Mouse (Mus musculus): ENCODE data around the gene Heatr9. TPM values are rescaled to one million over a fixed set of nuclear protein-coding genes. Genes with fewer than 3 reads are reported as not detected.

Heatr9 gene
- polyA plus RNA-seq, 1 experiment = not detected

- H3K4me1 ChIP-seq (ENCODE audit: control insufficient read depth, insufficient read depth, low read length) = no peaks in the 10 kb centered on the region
- no peak overlapping the region for H3K4me3 ChIP-seq (replicated peaks; ENCODE audit: insufficient read depth, low read depth, low read length)
- no peak for DNase-seq
- no peak for TF ChIP-seq CTCF (IDR thresholded peaks at IDR 0.05; ENCODE audit: borderline replicate concordance, insufficient read depth, low read depth, low read length)
- TF ChIP-seq POLR2A (IDR thresholded peaks at IDR 0.05; ENCODE audit: borderline replicate concordance, insufficient read depth, low read length) = no peak
- 27% methylated on average over 12 of the region's 12 CpGs for WGBS
- H3K27ac ChIP-seq (ENCODE audit: insufficient read depth, low read length) = no peak overlapping the region
- H3K27me3 ChIP-seq (ENCODE audit: control insufficient read depth, insufficient read depth, low read length) = no peaks in the 10 kb centered on the region
Measured at GRCm38 (mm10) chr11:83529024-83529423, 7.0 kb upstream of the Heatr9 start.

- Histone ChIP-seq H3K27ac (ENCODE audit: insufficient read depth, low read length) (no peak overlapping the region), H3K4me3 (replicated peaks; ENCODE audit: insufficient read depth, low read depth, low read length) (no peak overlapping the region), H3K27me3 (ENCODE audit: control insufficient read depth, insufficient read depth, low read length) (no peaks in the 10 kb centered on the region), H3K4me1 (ENCODE audit: control insufficient read depth, insufficient read depth, low read length) (no peaks in the 10 kb centered on the region)
- 71% methylated on average over 6 of the region's 6 CpGs for WGBS
- no peak for TF ChIP-seq POLR2A (IDR thresholded peaks at IDR 0.05; ENCODE audit: borderline replicate concordance, insufficient read depth, low read length)
- TF ChIP-seq CTCF (IDR thresholded peaks at IDR 0.05; ENCODE audit: borderline replicate concordance, insufficient read depth, low read depth, low read length) = no peak
- DNase-seq = no peak
Measured at GRCm38 (mm10) chr11:83518371-83518770, 3.6 kb downstream of the Heatr9 start.

- no peak overlapping the region for H3K27ac ChIP-seq (ENCODE audit: insufficient read depth, low read length)
- no peak for TF ChIP-seq POLR2A (IDR thresholded peaks at IDR 0.05; ENCODE audit: borderline replicate concordance, insufficient read depth, low read length)
- H3K4me3 ChIP-seq (replicated peaks; ENCODE audit: insufficient read depth, low read depth, low read length) = no peak overlapping the region
- no peak for DNase-seq
- H3K27me3 ChIP-seq (ENCODE audit: control insufficient read depth, insufficient read depth, low read length) = no peaks in the 10 kb centered on the region
- no peaks in the 10 kb centered on the region for H3K4me1 ChIP-seq (ENCODE audit: control insufficient read depth, insufficient read depth, low read length)
Measured at GRCm38 (mm10) chr11:83517153-83517552, 4.8 kb downstream of the Heatr9 start.

GRCm38 (mm10) chr11:83509521-83509920 lies 12.5 kb downstream of the Heatr9 start:
- Histone ChIP-seq H3K27ac (ENCODE audit: insufficient read depth, low read length) (no peak overlapping the region), H3K27me3 (ENCODE audit: control insufficient read depth, insufficient read depth, low read length) (no peaks in the 10 kb centered on the region), H3K4me3 (replicated peaks; ENCODE audit: insufficient read depth, low read depth, low read length) (no peak overlapping the region), H3K4me1 (ENCODE audit: control insufficient read depth, insufficient read depth, low read length) (no peaks in the 10 kb centered on the region)
- no peak for DNase-seq
- no peak for TF ChIP-seq CTCF (IDR thresholded peaks at IDR 0.05; ENCODE audit: borderline replicate concordance, insufficient read depth, low read depth, low read length)
- no peak for TF ChIP-seq POLR2A (IDR thresholded peaks at IDR 0.05; ENCODE audit: borderline replicate concordance, insufficient read depth, low read length)

GRCm38 (mm10) chr11:83504308-83504707 lies 17.7 kb downstream of the Heatr9 start:
- no peak for TF ChIP-seq POLR2A (IDR thresholded peaks at IDR 0.05; ENCODE audit: borderline replicate concordance, insufficient read depth, low read length)
- no peak for TF ChIP-seq CTCF (IDR thresholded peaks at IDR 0.05; ENCODE audit: borderline replicate concordance, insufficient read depth, low read depth, low read length)
- Histone ChIP-seq H3K27ac (ENCODE audit: insufficient read depth, low read length) (no peak overlapping the region), H3K27me3 (ENCODE audit: control insufficient read depth, insufficient read depth, low read length) (no peaks in the 10 kb centered on the region), H3K4me1 (ENCODE audit: control insufficient read depth, insufficient read depth, low read length) (no peaks in the 10 kb centered on the region), H3K4me3 (replicated peaks; ENCODE audit: insufficient read depth, low read depth, low read length) (no peak overlapping the region)
- no peak for DNase-seq
- 91% methylated on average over 5 of the region's 5 CpGs for WGBS

- H3K4me3 ChIP-seq (replicated peaks; ENCODE audit: insufficient read depth, low read depth, low read length) = no peak overlapping the region
- TF ChIP-seq POLR2A (IDR thresholded peaks at IDR 0.05; ENCODE audit: borderline replicate concordance, insufficient read depth, low read length) = no peak
- no peak for TF ChIP-seq CTCF (IDR thresholded peaks at IDR 0.05; ENCODE audit: borderline replicate concordance, insufficient read depth, low read depth, low read length)
- no peak overlapping the region for H3K27ac ChIP-seq (ENCODE audit: insufficient read depth, low read length)
- H3K4me1 ChIP-seq (ENCODE audit: control insufficient read depth, insufficient read depth, low read length) = no peaks in the 10 kb centered on the region
- 76% methylated on average over 2 of the region's 2 CpGs for WGBS
- no peaks in the 10 kb centered on the region for H3K27me3 ChIP-seq (ENCODE audit: control insufficient read depth, insufficient read depth, low read length)
- no peak for DNase-seq
Measured at GRCm38 (mm10) chr11:83495571-83495970, 26.4 kb downstream of the Heatr9 start.

- H3K4me1 ChIP-seq (ENCODE audit: control insufficient read depth, insufficient read depth, low read length) = no peaks in the 10 kb centered on the region
- TF ChIP-seq POLR2A (IDR thresholded peaks at IDR 0.05; ENCODE audit: borderline replicate concordance, insufficient read depth, low read length) = no peak
- no peak for TF ChIP-seq CTCF (IDR thresholded peaks at IDR 0.05; ENCODE audit: borderline replicate concordance, insufficient read depth, low read depth, low read length)
- no peak overlapping the region for H3K27ac ChIP-seq (ENCODE audit: insufficient read depth, low read length)
- no peaks in the 10 kb centered on the region for H3K27me3 ChIP-seq (ENCODE audit: control insufficient read depth, insufficient read depth, low read length)
- WGBS = 85% methylated on average over 4 of the region's 4 CpGs
- no peak for DNase-seq
- H3K4me3 ChIP-seq (replicated peaks; ENCODE audit: insufficient read depth, low read depth, low read length) = no peak overlapping the region
Measured at GRCm38 (mm10) chr11:83491488-83491887, 30.5 kb downstream of the Heatr9 start.

GRCm38 (mm10) chr11:83473235-83474016 lies 48.5 kb downstream of the Heatr9 start:
- Histone ChIP-seq H3K4me1 (ENCODE audit: control insufficient read depth, insufficient read depth, low read length) (no peaks in the 10 kb centered on the region; the same call in 1 of the 2 replicates), H3K4me3 (replicated peaks; ENCODE audit: insufficient read depth, low read depth, low read length) (peak overlapping the region; percentile 99), H3K27ac (ENCODE audit: insufficient read depth, low read length) (peak overlapping the region; percentile 76), H3K27me3 (ENCODE audit: control insufficient read depth, insufficient read depth, low read length) (no peaks in the 10 kb centered on the region)
- TF ChIP-seq POLR2A (IDR thresholded peaks at IDR 0.05; ENCODE audit: borderline replicate concordance, insufficient read depth, low read length) (no peak), CTCF (IDR thresholded peaks at IDR 0.05; ENCODE audit: borderline replicate concordance, insufficient read depth, low read depth, low read length) (no peak)
- DNase-seq = no peak
- WGBS = under 1% methylated on average over 51 of the region's 52 CpGs

All from cerebellum, adult 2 months (tissue).